Mouse (Mus musculus): ENCODE measurements at regions not wholly inside any gene's neighbourhood (a gene's known extent, or its start where the extent isn't known, plus 50 kb on each side); places are given as distances from the start of the nearest gene placed in this dataset.
A peak's percentile ranks its signal among the peaks of the same experiment; 100 is the strongest.
"Not testable (repeated sequence)": the region's sequence is repeated elsewhere in the genome, so short reads cannot be mapped to it uniquely, and the experiment has no call there.

GRCm38 (mm10) chr4:49958275-49958674 lies 112.7 kb upstream of the Grin3a start:
- Histone ChIP-seq H3K36me3 (ENCODE audit: insufficient read depth) (no peaks in the 10 kb centered on the region), H3K4me2 (no peak overlapping the region), H3K9ac (no peak overlapping the region), H3K4me1 (ENCODE audit: insufficient read depth) (no peaks in the 10 kb centered on the region), H3K9me3 (ENCODE audit: low read depth, low read length) (no peaks in the 10 kb centered on the region), H3K4me3 (ENCODE audit: low read depth, low read length) (no peak overlapping the region), H3K27ac (ENCODE audit: low read depth) (no peak overlapping the region), H3K27me3 (ENCODE audit: insufficient read depth, low read length) (no peaks in the 10 kb centered on the region)
- TF ChIP-seq CTCF (IDR thresholded peaks at IDR 0.05; ENCODE audit: low read depth) = peak; percentile 61
- DNase-seq (peak; percentile 73), ATAC-seq (ENCODE audit: insufficient read depth) (peak; percentile 47; the same call in 1 of the 2 replicates)
- 13% methylated on average over 2 of the region's 2 CpGs for WGBS

GRCm38 (mm10) chr4:49956855-49957254 lies 111.3 kb upstream of the Grin3a start:
- no peaks in the 10 kb centered on the region for H3K27me3 ChIP-seq (ENCODE audit: insufficient read depth, low read length)
- H3K36me3 ChIP-seq (ENCODE audit: insufficient read depth) = no peaks in the 10 kb centered on the region
- no peak overlapping the region for H3K4me2 ChIP-seq
- H3K9me3 ChIP-seq (ENCODE audit: low read depth, low read length) = no peaks in the 10 kb centered on the region
- WGBS = 58% methylated on average over 2 of the region's 2 CpGs
- TF ChIP-seq CTCF (IDR thresholded peaks at IDR 0.05; ENCODE audit: low read depth) = no peak
- H3K4me1 ChIP-seq (ENCODE audit: insufficient read depth) = no peaks in the 10 kb centered on the region
- no peak for DNase-seq
- no peak overlapping the region for H3K9ac ChIP-seq
- no peak overlapping the region for H3K27ac ChIP-seq (ENCODE audit: low read depth)
- no peak overlapping the region for H3K4me3 ChIP-seq (ENCODE audit: low read depth, low read length)
- ATAC-seq (ENCODE audit: insufficient read depth) = no peak

- Histone ChIP-seq H3K9ac (no peak overlapping the region), H3K4me3 (ENCODE audit: low read depth, low read length) (no peak overlapping the region), H3K4me1 (ENCODE audit: insufficient read depth) (no peaks in the 10 kb centered on the region), H3K36me3 (ENCODE audit: insufficient read depth) (no peaks in the 10 kb centered on the region), H3K27ac (ENCODE audit: low read depth) (no peak overlapping the region), H3K4me2 (no peak overlapping the region), H3K9me3 (ENCODE audit: low read depth, low read length) (no peaks in the 10 kb centered on the region), H3K27me3 (ENCODE audit: insufficient read depth, low read length) (no peaks in the 10 kb centered on the region)
- no peak for DNase-seq
- no peak for ATAC-seq (ENCODE audit: insufficient read depth)
- WGBS = 82% methylated on average over 7 of the region's 7 CpGs
- no peak for TF ChIP-seq CTCF (IDR thresholded peaks at IDR 0.05; ENCODE audit: low read depth)
Observed at GRCm38 (mm10) chr4:49946306-49946705, 100.8 kb upstream of the Grin3a start.

DNA sequence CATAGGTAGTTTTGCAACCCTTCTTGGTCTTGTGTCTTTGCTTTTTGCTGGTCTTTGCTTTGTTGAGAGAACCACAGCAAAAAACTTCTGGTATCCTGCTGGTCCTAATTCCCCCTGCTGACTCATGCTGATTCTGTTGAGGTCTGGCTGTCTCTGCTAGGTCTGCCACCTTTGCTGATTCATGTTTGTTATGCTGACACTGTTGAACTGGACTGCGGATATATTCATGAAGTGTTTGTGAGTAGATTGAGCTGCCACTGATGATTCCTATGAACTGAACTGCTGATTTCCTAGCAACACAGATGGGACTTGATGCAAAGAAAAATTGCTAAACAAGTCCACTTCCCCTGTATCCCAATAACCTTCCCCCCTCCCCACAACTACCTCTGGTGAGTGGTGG lies 91.9 kb upstream of the Grin3a start:
- Histone ChIP-seq H3K4me1 (ENCODE audit: insufficient read depth) (no peaks in the 10 kb centered on the region), H3K27me3 (ENCODE audit: insufficient read depth, low read length) (no peaks in the 10 kb centered on the region), H3K9me3 (ENCODE audit: low read depth, low read length) (no peaks in the 10 kb centered on the region), H3K4me3 (ENCODE audit: low read depth, low read length) (no peak overlapping the region), H3K36me3 (ENCODE audit: insufficient read depth) (no peaks in the 10 kb centered on the region), H3K4me2 (no peak overlapping the region), H3K27ac (ENCODE audit: low read depth) (no peak overlapping the region), H3K9ac (no peak overlapping the region)
- WGBS = 63% methylated on average over 1 of the region's 1 CpGs
- ATAC-seq (ENCODE audit: insufficient read depth) = no peak
- TF ChIP-seq CTCF (IDR thresholded peaks at IDR 0.05; ENCODE audit: low read depth) = no peak
- peak; percentile 34 for DNase-seq

DNA sequence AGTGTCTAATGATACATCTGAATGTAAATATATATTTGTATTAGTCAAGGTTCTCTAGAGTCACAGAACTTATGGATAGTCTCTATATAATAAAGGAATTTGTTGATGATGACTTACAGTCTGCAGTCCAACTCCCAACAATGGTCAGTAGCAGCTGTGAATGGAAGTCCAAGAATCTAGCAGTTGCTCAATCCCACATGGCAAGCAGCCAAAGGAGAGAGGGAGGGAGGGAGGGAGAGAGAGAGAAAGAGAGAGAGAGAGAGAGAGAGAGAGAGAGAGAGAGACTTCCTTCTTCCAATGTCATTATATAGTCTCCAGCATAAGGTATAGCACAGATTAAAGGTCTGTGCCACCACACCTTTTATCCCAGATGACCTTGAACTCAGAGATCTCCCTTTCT lies 84.1 kb upstream of the Grin3a start:
- not testable (repeated sequence) for H3K4me1 ChIP-seq (ENCODE audit: insufficient read depth); H3K4me2 ChIP-seq; H3K27ac ChIP-seq (ENCODE audit: low read depth); H3K27me3 ChIP-seq (ENCODE audit: insufficient read depth, low read length); H3K9me3 ChIP-seq (ENCODE audit: low read depth, low read length); H3K36me3 ChIP-seq (ENCODE audit: insufficient read depth); H3K9ac ChIP-seq; ATAC-seq (ENCODE audit: insufficient read depth); H3K4me3 ChIP-seq (ENCODE audit: low read depth, low read length)
- DNase-seq = peak; percentile 70

GRCm38 (mm10) chr4:49927045-49927444 lies 81.5 kb upstream of the Grin3a start:
- Histone ChIP-seq H3K36me3 (ENCODE audit: insufficient read depth) (no peaks in the 10 kb centered on the region), H3K27me3 (ENCODE audit: insufficient read depth, low read length) (no peaks in the 10 kb centered on the region), H3K4me1 (ENCODE audit: insufficient read depth) (no peaks in the 10 kb centered on the region), H3K4me3 (ENCODE audit: low read depth, low read length) (no peak overlapping the region), H3K27ac (ENCODE audit: low read depth) (no peak overlapping the region), H3K9ac (no peak overlapping the region), H3K9me3 (ENCODE audit: low read depth, low read length) (no peaks in the 10 kb centered on the region), H3K4me2 (no peak overlapping the region)
- no peak for DNase-seq
- ATAC-seq (ENCODE audit: insufficient read depth) = no peak
- TF ChIP-seq CTCF (IDR thresholded peaks at IDR 0.05; ENCODE audit: low read depth) = 0 out of 2 replicates have a peak, but pooled peaks have one; percentile 6
- 69% methylated on average over 1 of the region's 1 CpGs for WGBS

- H3K36me3 ChIP-seq (ENCODE audit: insufficient read depth) = no peaks in the 10 kb centered on the region
- H3K27me3 ChIP-seq (ENCODE audit: insufficient read depth, low read length) = no peaks in the 10 kb centered on the region
- H3K9me3 ChIP-seq (ENCODE audit: low read depth, low read length) = no peaks in the 10 kb centered on the region
- 68% methylated on average over 2 of the region's 2 CpGs for WGBS
- H3K4me1 ChIP-seq (ENCODE audit: insufficient read depth) = no peaks in the 10 kb centered on the region
- H3K4me3 ChIP-seq (ENCODE audit: low read depth, low read length) = no peak overlapping the region
- H3K4me2 ChIP-seq = no peak overlapping the region
- no peak for TF ChIP-seq CTCF (IDR thresholded peaks at IDR 0.05; ENCODE audit: low read depth)
- no peak for ATAC-seq (ENCODE audit: insufficient read depth)
- no peak overlapping the region for H3K27ac ChIP-seq (ENCODE audit: low read depth)
- no peak for DNase-seq
- H3K9ac ChIP-seq = no peak overlapping the region
Observed at GRCm38 (mm10) chr4:49914221-49914620, 68.7 kb upstream of the Grin3a start.

DNA sequence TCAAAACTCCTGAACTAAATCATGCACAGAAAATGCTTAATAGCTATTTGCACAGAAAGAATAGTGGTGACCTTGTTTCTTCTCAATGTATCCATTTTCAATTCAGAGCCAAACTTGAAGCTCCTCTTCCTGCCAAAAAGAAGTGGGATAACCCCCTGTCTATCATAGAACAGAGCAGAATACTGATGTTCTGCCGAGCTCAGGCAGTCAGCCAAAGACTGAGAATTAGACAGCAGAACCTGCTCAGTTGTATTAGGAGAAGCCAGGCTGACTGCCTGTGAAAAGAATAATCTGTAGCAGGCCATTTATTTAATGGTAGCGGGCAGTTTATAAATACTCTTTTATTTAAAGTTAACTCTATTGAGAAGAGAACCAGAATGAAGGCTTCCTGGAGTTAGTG lies 68.1 kb upstream of the Grin3a start:
- Histone ChIP-seq H3K27me3 (ENCODE audit: insufficient read depth, low read length) (no peaks in the 10 kb centered on the region), H3K36me3 (ENCODE audit: insufficient read depth) (no peaks in the 10 kb centered on the region), H3K4me1 (ENCODE audit: insufficient read depth) (no peaks in the 10 kb centered on the region), H3K9me3 (ENCODE audit: low read depth, low read length) (no peaks in the 10 kb centered on the region), H3K27ac (ENCODE audit: low read depth) (no peak overlapping the region), H3K9ac (no peak overlapping the region), H3K4me3 (ENCODE audit: low read depth, low read length) (no peak overlapping the region), H3K4me2 (no peak overlapping the region)
- DNase-seq (peak; percentile 68), ATAC-seq (ENCODE audit: insufficient read depth) (no peak)
- no peak for TF ChIP-seq CTCF (IDR thresholded peaks at IDR 0.05; ENCODE audit: low read depth)
- 43% methylated on average over 2 of the region's 2 CpGs for WGBS
